Mouse (Mus musculus) heart, embryonic 11.5 days (tissue): ENCODE measurements around the gene Pla2g15. TPM values are rescaled to one million over a fixed set of nuclear protein-coding genes. Genes with fewer than 3 reads are reported as not detected.
A peak's percentile ranks its signal among the peaks of the same experiment; 100 is the strongest.

ENCODE experiments used
- ATAC-seq: fragments of 200-750 bp; cut with Nextera tagmentation; replicated peaks from 2 replicates; pipeline ENCODE4 v1.8.0; 2017; ENCODE audit warnings: moderate library complexity; ENCODE audit not compliant: insufficient number of reproducible peaks, low FRiP score, low TSS enrichment
- H3K27ac ChIP-seq: fragments of 300-500 bp; sonication (generic); 2 replicates; pipeline ENCODE4 v1.5.1; 2014; ENCODE audit warnings: mild to moderate bottlenecking, low read depth, low read length
- H3K27me3 ChIP-seq: fragments of 300-500 bp; sonication (generic); 2 replicates; pipeline ENCODE4 v1.6.1; 2014; ENCODE audit warnings: mild to moderate bottlenecking, low read length, mixed read lengths; ENCODE audit not compliant: control insufficient read depth, insufficient read depth
- H3K36me3 ChIP-seq: fragments of 300-500 bp; sonication (generic); 2 replicates; pipeline ENCODE4 v1.6.1; 2014; ENCODE audit warnings: mild to moderate bottlenecking, low read length, moderate library complexity, mixed read lengths; ENCODE audit not compliant: control insufficient read depth, insufficient read depth
- H3K4me1 ChIP-seq: fragments of 300-500 bp; sonication (generic); 2 replicates; pipeline ENCODE4 v1.6.1; 2014; ENCODE audit warnings: low read length; ENCODE audit not compliant: control insufficient read depth, insufficient read depth
- H3K4me2 ChIP-seq: fragments of 300-500 bp; sonication (generic); 2 replicates; pipeline ENCODE4 v1.6.1; 2014; ENCODE audit warnings: mild to moderate bottlenecking, moderate library complexity
- H3K4me3 ChIP-seq: fragments of 300-500 bp; sonication (generic); 2 replicates; pipeline ENCODE4 v1.5.1; 2014; ENCODE audit warnings: low read depth, low read length
- H3K9ac ChIP-seq: fragments of 300-500 bp; sonication (generic); 2 replicates; pipeline ENCODE4 v1.6.1; 2014; ENCODE audit warnings: mild to moderate bottlenecking, low read depth, low read length, moderate library complexity
- H3K9me3 ChIP-seq: fragments of 300-500 bp; sonication (generic); replicated peaks from 2 replicates; pipeline ENCODE4 v1.6.1; 2016; ENCODE audit warnings: low read length; ENCODE audit not compliant: control insufficient read depth
- WGBS: fragments of 180-500 bp; shearing (Covaris S2); extraction: QIAGEN DNeasy Blood & Tissue Kit; methylation state at CpG from one replicate; pipeline ENCODE4 v1.1.7; 2014; ENCODE audit not compliant: insufficient replicate concordance; 5-methylcytosine and 5-hydroxymethylcytosine counted together
- polyA plus RNA-seq: library from polyadenylated mRNA; unstranded; fragments of >200 nt; fragmentation: Nextera tagmentation; extraction: Ambion mirVana; gene quantifications from 2 replicates; pipeline ENCODE4 v1.2.1, GENCODE M21; 2014

Gene Pla2g15
- polyA plus RNA-seq, 1 experiment from 2014 or later: 3.0 TPM

DNA sequence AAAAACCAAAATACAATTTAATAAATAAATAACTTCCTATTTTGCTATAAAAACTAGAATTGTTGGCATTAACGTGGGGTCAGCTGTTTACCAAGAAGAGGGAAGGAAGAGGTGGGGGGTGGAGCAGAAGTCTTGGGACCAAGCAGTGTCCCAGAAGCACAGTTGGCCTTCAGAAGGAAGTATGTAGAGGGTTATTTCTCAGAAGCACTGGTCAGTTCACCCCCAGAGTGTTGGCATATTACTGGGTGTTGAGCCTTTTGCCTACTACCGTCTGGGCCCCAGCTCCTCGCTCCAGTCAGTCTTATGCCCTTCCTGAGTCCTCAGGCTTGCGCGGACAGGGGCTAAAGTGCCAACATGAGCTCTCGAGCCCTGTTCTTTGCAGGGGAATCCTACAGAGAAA is 1.2 kb upstream of the Pla2g15 start:
- no peaks in the 10 kb centered on the region for H3K9me3 ChIP-seq
- no peak overlapping the region for H3K9ac ChIP-seq
- no peak overlapping the region for H3K4me2 ChIP-seq
- WGBS: 89% methylated on average over 6 of the region's 6 CpGs
- peaks cover 12% of the 10 kb centered on the region; the same call in 1 of the 2 replicates for H3K4me1 ChIP-seq
- no peak overlapping the region for H3K27ac ChIP-seq
- no peak overlapping the region for H3K4me3 ChIP-seq
- ATAC-seq: no peak
- no peaks in the 10 kb centered on the region for H3K36me3 ChIP-seq
- no peaks in the 10 kb centered on the region for H3K27me3 ChIP-seq

DNA sequence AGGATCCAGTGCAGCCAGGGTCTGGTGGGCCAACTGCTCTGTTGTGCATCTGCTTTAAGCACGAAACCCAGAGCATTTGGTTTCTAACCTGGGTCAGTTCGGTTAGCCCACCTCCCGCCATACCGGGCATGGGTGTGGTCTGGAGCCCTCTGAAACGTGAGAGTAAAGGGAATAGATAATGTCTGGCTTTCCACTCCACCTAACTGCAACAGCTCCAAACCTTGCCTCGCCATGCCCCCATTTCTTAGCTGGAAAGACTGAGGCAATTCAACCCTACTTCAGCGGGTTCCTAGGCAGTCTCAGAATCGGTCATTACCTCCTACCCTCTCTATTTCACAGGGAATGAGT is 428 bp downstream of the Pla2g15 start:
- Histone ChIP-seq H3K9ac (peak overlapping the region; percentile 74), H3K27me3 (no peaks in the 10 kb centered on the region), H3K4me2 (peak overlapping the region; percentile 81), H3K4me3 (peak overlapping the region; percentile 71), H3K4me1 (peaks cover 12% of the 10 kb centered on the region; the same call in 1 of the 2 replicates), H3K36me3 (no peaks in the 10 kb centered on the region), H3K9me3 (no peaks in the 10 kb centered on the region), H3K27ac (no peak overlapping the region)
- peak; percentile 15; the same call in 1 of the 2 replicates for ATAC-seq
- WGBS: 20% methylated on average over 8 of the region's 8 CpGs

GRCm38 (mm10) chr8:106151041-106151440 is 842 bp downstream of the Pla2g15 start:
- ATAC-seq: no peak
- H3K4me1 ChIP-seq: peaks cover 12% of the 10 kb centered on the region; the same call in 1 of the 2 replicates
- H3K9me3 ChIP-seq: no peaks in the 10 kb centered on the region
- H3K9ac ChIP-seq: no peak overlapping the region; the same call in 1 of the 2 replicates
- H3K4me3 ChIP-seq: peak overlapping the region; percentile 71
- no peaks in the 10 kb centered on the region for H3K36me3 ChIP-seq
- peak overlapping the region; percentile 81 for H3K4me2 ChIP-seq
- H3K27me3 ChIP-seq: no peaks in the 10 kb centered on the region
- H3K27ac ChIP-seq: no peak overlapping the region
- WGBS: 77% methylated on average over 9 of the region's 9 CpGs

- no peak for ATAC-seq
- 37% methylated on average over 4 of the region's 4 CpGs for WGBS
- Histone ChIP-seq H3K9me3 (no peaks in the 10 kb centered on the region), H3K9ac (no peak overlapping the region), H3K4me3 (no peak overlapping the region), H3K4me1 (peaks cover 12% of the 10 kb centered on the region; the same call in 1 of the 2 replicates), H3K36me3 (no peaks in the 10 kb centered on the region), H3K27me3 (no peaks in the 10 kb centered on the region), H3K27ac (no peak overlapping the region), H3K4me2 (no peak overlapping the region)
These were observed 2.7 kb downstream of the Pla2g15 start for GRCm38 (mm10) chr8:106152876-106153275.

- no peak for ATAC-seq
- Histone ChIP-seq H3K9ac (no peak overlapping the region), H3K4me1 (peaks cover 9% of the 10 kb centered on the region; the same call in 1 of the 2 replicates), H3K36me3 (peaks cover 7% of the 10 kb centered on the region; the same call in 1 of the 2 replicates), H3K27me3 (no peaks in the 10 kb centered on the region), H3K4me3 (no peak overlapping the region), H3K27ac (no peak overlapping the region), H3K9me3 (no peaks in the 10 kb centered on the region), H3K4me2 (no peak overlapping the region)
- 81% methylated on average over 1 of the region's 1 CpGs for WGBS
These were observed 7.2 kb downstream of the Pla2g15 start for GRCm38 (mm10) chr8:106157419-106157818.

GRCm38 (mm10) chr8:106158381-106158780 is 8.2 kb downstream of the Pla2g15 start:
- Histone ChIP-seq H3K9ac (no peak overlapping the region), H3K4me1 (peaks cover 3% of the 10 kb centered on the region; the same call in 1 of the 2 replicates), H3K9me3 (no peaks in the 10 kb centered on the region), H3K27me3 (no peaks in the 10 kb centered on the region), H3K4me3 (no peak overlapping the region), H3K36me3 (peaks cover 10% of the 10 kb centered on the region), H3K27ac (no peak overlapping the region), H3K4me2 (no peak overlapping the region)
- WGBS: 74% methylated on average over 10 of the region's 10 CpGs
- no peak for ATAC-seq

DNA sequence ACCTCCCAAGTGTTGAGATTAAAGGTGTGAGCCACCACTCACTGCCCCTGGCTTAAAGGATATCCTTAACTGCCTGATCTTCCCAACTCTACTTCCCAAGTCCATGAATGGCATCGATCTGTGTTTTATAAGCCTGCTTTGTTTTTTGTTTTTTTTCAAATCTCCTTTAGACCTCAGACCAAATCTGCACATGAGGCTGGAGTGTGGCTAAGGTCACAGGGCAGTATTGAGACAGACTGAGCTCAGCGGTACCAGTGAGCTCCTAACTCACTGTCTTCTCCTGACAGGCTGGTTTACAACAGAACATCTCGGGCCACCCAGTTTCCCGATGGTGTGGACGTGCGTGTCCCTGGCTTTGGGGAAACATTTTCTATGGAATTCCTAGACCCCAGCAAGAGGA is 9.7 kb downstream of the Pla2g15 start:
- H3K36me3 ChIP-seq: peaks cover 15% of the 10 kb centered on the region
- no peaks in the 10 kb centered on the region for H3K27me3 ChIP-seq
- no peak overlapping the region for H3K4me2 ChIP-seq
- no peak overlapping the region for H3K27ac ChIP-seq
- H3K9me3 ChIP-seq: no peaks in the 10 kb centered on the region
- H3K4me3 ChIP-seq: no peak overlapping the region
- H3K9ac ChIP-seq: no peak overlapping the region
- ATAC-seq: no peak
- 84% methylated on average over 6 of the region's 6 CpGs for WGBS
- no peaks in the 10 kb centered on the region for H3K4me1 ChIP-seq

GRCm38 (mm10) chr8:106163251-106163650 is 13.1 kb downstream of the Pla2g15 start:
- H3K9me3 ChIP-seq: no peaks in the 10 kb centered on the region
- ATAC-seq: no peak
- no peak overlapping the region for H3K9ac ChIP-seq
- H3K27ac ChIP-seq: no peak overlapping the region
- H3K4me1 ChIP-seq: peaks cover 3% of the 10 kb centered on the region; the same call in 1 of the 2 replicates
- WGBS: 80% methylated on average over 9 of the region's 9 CpGs
- no peaks in the 10 kb centered on the region for H3K27me3 ChIP-seq
- peaks cover 15% of the 10 kb centered on the region for H3K36me3 ChIP-seq
- no peak overlapping the region for H3K4me2 ChIP-seq
- H3K4me3 ChIP-seq: no peak overlapping the region

DNA sequence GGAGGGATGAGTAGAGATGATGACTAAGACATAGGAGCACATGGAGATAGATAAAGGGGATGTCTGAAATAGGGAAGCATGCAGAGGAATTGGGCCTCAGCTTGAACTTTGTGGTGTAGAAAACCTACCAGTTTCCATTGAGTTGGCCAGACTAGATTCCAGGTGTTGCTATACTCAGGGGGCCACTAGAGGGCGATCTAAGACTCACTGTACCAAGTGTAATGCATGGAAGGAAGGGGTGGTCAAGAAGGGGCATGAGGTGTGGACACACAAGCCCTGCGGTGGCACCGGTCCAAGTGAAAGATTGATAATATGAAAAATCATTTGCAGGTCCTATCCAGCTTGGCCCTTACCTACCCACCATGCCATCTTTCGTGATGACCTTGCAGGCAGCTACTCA is 15.3 kb downstream of the Pla2g15 start:
- H3K36me3 ChIP-seq: peaks cover 15% of the 10 kb centered on the region

More for the DNA sequence above, 15.3 kb downstream of the Pla2g15 start:
- Histone ChIP-seq H3K27ac (no peak overlapping the region), H3K4me2 (no peak overlapping the region), H3K9ac (no peak overlapping the region), H3K9me3 (no peaks in the 10 kb centered on the region), H3K4me1 (peaks cover 3% of the 10 kb centered on the region; the same call in 1 of the 2 replicates), H3K4me3 (no peak overlapping the region), H3K27me3 (no peaks in the 10 kb centered on the region)
- 39% methylated on average over 4 of the region's 4 CpGs for WGBS
- ATAC-seq: no peak
